Mouse (Mus musculus) spleen, adult 2 months (tissue): ENCODE results near the gene Adrb1. TPM values are rescaled to one million over a fixed set of nuclear protein-coding genes. Genes with fewer than 3 reads are reported as not detected.
"Not testable (repeated sequence)": the region's sequence is repeated elsewhere in the genome, so short reads cannot be mapped to it uniquely, and the experiment has no call there.

Experiments used
- DNase-seq, 2 experiments: peaks; one replicate each; pipeline versions ENCODE4 v3.0.0 to v3.0.0-alpha.2; 2012 to 2021; ENCODE audit warnings: low spot score in 2 of 2, low read depth in 1 of 2
- H3K27ac ChIP-seq: fragments of 200-500 bp; 2 replicates; pipeline ENCODE4 v1.5.1; 2012; ENCODE audit warnings: low read length, inconsistent platforms; ENCODE audit not compliant: insufficient read depth
- H3K27me3 ChIP-seq: fragments of 200-500 bp; 2 replicates; pipeline ENCODE4 v1.6.1; 2012; ENCODE audit warnings: mild to moderate bottlenecking, moderate library complexity, low read length, inconsistent platforms; ENCODE audit not compliant: control insufficient read depth, insufficient read depth
- H3K36me3 ChIP-seq: fragments of 200-500 bp; 2 replicates; pipeline ENCODE4 v1.6.1; 2012; ENCODE audit warnings: mild to moderate bottlenecking, low read length, inconsistent platforms; ENCODE audit not compliant: control insufficient read depth, insufficient read depth
- H3K4me1 ChIP-seq: fragments of 200-500 bp; 2 replicates; pipeline ENCODE4 v1.6.1; 2011; ENCODE audit warnings: inconsistent platforms; ENCODE audit not compliant: control insufficient read depth, insufficient read depth, insufficient read length
- H3K4me3 ChIP-seq: fragments of 200-500 bp; 2 replicates; pipeline ENCODE4 v1.5.1; 2011; ENCODE audit warnings: mild to moderate bottlenecking, inconsistent platforms; ENCODE audit not compliant: insufficient read depth, insufficient read length; ENCODE audit errors: extremely low read depth
- CTCF ChIP-seq: fragments of 200-500 bp; IDR thresholded peaks from 2 replicates; pipeline ENCODE4 v1.5.1; 2011; ENCODE audit warnings: mild to moderate bottlenecking, inconsistent platforms; ENCODE audit not compliant: insufficient read depth, insufficient read length, insufficient replicate concordance; ENCODE audit errors: extremely low read depth
- POLR2A ChIP-seq: fragments of 200-500 bp; IDR thresholded peaks from 2 replicates; pipeline ENCODE4 v1.6.1; 2011; ENCODE audit warnings: low read depth, low read length, inconsistent platforms
- WGBS: fragments of 180-500 bp; shearing (Covaris S2); methylation state at CpG from one replicate; pipeline ENCODE4 v1.1.7; 2018; 5-methylcytosine and 5-hydroxymethylcytosine counted together
- polyA plus RNA-seq: library from polyadenylated mRNA; depleted of rRNA; stranded (reverse); fragments of >200 nt; gene quantifications from 2 replicates; pipeline ENCODE4 v1.2.3, GENCODE M21; 2012

Gene Adrb1
- polyA plus RNA-seq, 1 experiment, result 7.7 TPM

DNA sequence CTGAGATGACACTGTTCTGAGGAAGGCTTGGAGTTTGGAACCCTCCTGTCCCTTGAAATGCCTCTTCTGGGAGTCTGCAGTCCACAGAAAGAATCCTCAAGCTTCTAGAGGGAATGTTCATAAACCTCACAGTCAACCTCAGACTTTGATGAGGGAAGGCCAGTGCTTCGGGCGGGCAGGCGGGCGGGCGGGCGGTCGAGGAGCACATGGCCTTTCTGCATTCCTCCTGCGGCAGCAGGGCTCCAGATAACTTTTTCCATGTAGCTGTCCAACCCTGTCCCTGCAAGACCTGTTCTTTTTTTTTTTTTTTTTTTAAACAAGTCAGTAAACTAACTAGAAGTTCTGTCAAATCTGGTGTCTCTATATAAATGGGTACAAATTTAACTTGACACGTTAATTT, 24.6 kb downstream of the Adrb1 start:
- no peak for TF ChIP-seq CTCF
- TF ChIP-seq POLR2A, result no peak
- Histone ChIP-seq H3K27me3 (no peaks in the 10 kb centered on the region), H3K27ac (no peak overlapping the region), H3K4me3 (no peak overlapping the region), H3K4me1 (no peaks in the 10 kb centered on the region), H3K36me3 (no peaks in the 10 kb centered on the region)
- 96% methylated on average over 9 of the region's 9 CpGs for WGBS
- no peak for DNase-seq

DNA sequence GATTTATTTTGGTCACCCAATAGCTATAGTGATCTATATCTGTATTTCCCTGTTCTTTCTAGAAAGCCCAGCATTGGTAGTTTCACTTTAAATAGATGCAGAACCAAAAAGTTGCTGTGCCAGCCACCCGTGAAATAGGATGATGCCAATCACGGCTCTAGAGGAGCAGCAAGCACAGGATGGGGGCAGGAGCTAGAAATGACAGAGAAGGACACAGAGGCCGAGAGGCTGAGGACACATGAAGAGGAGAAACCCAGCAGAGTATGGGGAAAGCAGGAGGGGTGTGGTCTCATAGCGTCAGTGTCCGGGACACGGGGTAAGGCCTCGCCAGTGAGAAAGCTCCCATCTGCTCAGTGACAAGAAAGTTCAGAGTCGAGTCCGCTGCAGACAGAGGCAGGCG, 25.9 kb downstream of the Adrb1 start:
- Histone ChIP-seq H3K4me3 (no peak overlapping the region), H3K27me3 (no peaks in the 10 kb centered on the region), H3K27ac (no peak overlapping the region), H3K36me3 (no peaks in the 10 kb centered on the region), H3K4me1 (no peaks in the 10 kb centered on the region)
- DNase-seq, result no peak
- WGBS, result 82% methylated on average over 10 of the region's 10 CpGs
- no peak for TF ChIP-seq POLR2A
- no peak for TF ChIP-seq CTCF

DNA sequence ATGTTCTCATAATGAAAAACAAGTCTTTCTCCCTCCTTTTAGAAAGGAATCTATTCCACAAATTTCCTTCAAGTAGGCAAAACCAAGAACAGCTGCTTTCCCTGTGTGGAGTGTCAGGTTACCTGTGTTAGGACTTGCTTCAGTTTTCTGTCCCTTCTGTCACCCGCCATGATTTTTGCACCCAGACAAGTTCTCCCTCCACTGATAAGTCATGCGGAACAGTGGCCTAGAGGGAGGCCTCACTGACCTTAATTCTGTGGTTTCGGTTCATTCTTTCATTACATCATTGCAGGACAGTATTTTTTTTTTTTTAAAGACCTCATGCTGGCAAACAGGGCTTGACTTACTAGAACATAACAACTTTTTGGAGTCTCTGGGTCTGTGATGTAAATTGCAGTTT, 27.3 kb downstream of the Adrb1 start:
- WGBS, result 63% methylated on average over 3 of the region's 3 CpGs
- no peak for DNase-seq
- TF ChIP-seq CTCF (no peak), POLR2A (no peak)
- Histone ChIP-seq H3K4me3 (no peak overlapping the region), H3K27me3 (no peaks in the 10 kb centered on the region), H3K36me3 (no peaks in the 10 kb centered on the region), H3K4me1 (no peaks in the 10 kb centered on the region), H3K27ac (no peak overlapping the region)

DNA sequence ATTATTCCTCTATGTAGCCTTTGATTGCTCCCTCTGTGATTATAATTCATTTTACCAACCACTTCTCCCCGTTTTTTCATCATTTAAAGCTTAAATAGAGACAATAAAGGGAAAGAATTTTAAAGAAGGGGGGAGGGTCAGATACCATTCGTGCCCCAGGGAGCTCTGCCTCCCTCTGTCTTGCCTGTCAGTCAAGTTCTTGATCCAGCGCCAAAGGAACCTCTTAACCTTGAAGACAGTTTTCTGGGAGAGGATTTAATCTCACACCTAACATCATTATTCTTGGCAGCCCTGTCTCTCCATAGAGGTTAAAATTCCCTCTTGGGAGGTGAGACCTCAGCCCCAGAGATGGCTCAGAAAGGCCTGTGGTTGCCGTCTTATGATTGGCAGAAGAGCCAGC, 28.7 kb downstream of the Adrb1 start:
- no peak overlapping the region for H3K4me3 ChIP-seq
- H3K4me1 ChIP-seq, result no peaks in the 10 kb centered on the region
- H3K27me3 ChIP-seq, result no peaks in the 10 kb centered on the region
- no peak for DNase-seq
- no peaks in the 10 kb centered on the region for H3K36me3 ChIP-seq
- 76% methylated on average over 4 of the region's 4 CpGs for WGBS
- TF ChIP-seq POLR2A, result no peak
- TF ChIP-seq CTCF, result no peak
- no peak overlapping the region for H3K27ac ChIP-seq

DNA sequence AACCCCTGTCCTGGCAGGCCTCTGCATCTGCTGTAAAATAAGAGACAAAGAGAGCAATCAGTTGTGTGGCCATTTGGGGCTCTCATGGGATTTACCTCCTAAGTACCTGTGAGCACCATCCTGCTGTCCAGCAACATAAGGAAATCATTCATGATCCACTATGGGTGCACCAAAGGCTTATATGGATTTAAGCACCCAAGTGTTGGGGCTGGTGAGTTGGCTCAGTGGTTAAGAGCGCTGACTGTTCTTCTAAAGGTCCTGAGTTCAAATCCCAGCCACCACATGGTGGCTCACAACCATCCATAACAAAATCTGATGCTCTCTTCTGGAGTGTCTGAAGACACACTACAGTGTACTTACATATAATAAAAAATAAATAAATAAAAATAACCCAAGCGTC, 32.5 kb downstream of the Adrb1 start:
- H3K4me1 ChIP-seq, H3K27me3 ChIP-seq, H3K4me3 ChIP-seq, H3K27ac ChIP-seq, DNase-seq, H3K36me3 ChIP-seq: not testable (repeated sequence)
- WGBS, result 94% methylated on average over 2 of the region's 2 CpGs

DNA sequence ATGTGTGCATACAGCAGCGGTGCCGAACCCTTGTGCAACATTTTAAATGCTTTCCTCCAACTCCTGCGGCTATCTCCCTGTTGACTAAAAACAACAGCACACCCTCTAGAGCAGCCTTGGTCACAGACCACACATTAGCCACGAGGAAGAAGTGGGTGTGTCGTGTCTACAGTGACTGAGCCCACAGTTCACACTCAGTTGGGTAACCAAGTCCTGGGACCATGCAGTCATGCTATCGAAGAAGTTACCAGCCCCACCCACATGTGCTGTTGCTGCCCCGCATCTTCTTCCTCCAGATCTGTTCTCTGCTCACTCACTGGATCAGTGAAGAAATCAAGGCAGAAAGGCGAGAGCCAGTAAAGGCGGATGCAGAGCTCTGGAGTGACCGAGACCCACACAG, 34.4 kb downstream of the Adrb1 start:
- H3K4me3 ChIP-seq, result no peak overlapping the region
- H3K36me3 ChIP-seq, result no peaks in the 10 kb centered on the region
- 58% methylated on average over 10 of the region's 10 CpGs for WGBS
- peaks cover 10% of the 10 kb centered on the region; the same call in 1 of the 2 replicates for H3K4me1 ChIP-seq
- no peak for TF ChIP-seq CTCF
- no peak for TF ChIP-seq POLR2A
- no peak overlapping the region for H3K27ac ChIP-seq
- no peak for DNase-seq
- no peaks in the 10 kb centered on the region for H3K27me3 ChIP-seq

DNA sequence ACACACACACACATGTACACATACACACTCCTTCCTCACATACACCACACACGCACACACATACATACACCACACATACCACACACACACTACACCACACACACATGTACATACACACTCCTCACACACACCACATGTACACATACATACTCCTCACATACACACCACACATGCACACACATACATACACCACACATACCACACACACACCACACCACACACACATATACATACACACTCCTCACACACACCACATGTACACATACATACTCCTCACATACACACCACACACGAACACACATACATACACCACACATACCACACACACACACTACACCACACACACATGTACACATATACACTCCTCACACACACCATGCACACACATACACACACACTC, 36.3 kb downstream of the Adrb1 start:
- WGBS, result 92% methylated on average over 2 of the region's 2 CpGs
- H3K27me3 ChIP-seq, result no peaks in the 10 kb centered on the region
- H3K36me3 ChIP-seq, result no peaks in the 10 kb centered on the region
- no peak for TF ChIP-seq POLR2A
- TF ChIP-seq CTCF, result no peak
- no peak overlapping the region for H3K27ac ChIP-seq
- H3K4me1 ChIP-seq, result peaks cover 10% of the 10 kb centered on the region; the same call in 1 of the 2 replicates
- no peak for DNase-seq
- H3K4me3 ChIP-seq, result no peak overlapping the region

DNA sequence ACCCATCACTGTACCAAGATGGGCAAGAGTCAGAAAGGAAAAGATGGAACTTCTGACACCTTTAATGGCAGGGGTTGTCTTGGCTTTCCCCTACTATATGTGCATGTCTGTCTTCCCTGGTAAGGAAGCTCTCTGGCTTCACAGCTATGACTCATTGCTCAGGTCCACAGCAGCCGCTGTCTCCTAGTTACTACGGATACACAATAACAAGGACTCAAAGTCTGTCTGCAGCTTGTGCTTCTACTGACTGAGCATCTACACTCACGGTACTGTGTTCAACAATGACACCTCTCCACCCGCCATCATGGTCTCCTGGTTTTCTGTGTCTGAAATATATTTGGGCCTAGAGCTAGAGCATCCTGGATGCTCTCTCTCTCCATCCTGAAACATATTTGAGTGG, 37.7 kb downstream of the Adrb1 start:
- H3K4me3 ChIP-seq, result no peak overlapping the region
- TF ChIP-seq CTCF (no peak), POLR2A (no peak)
- H3K4me1 ChIP-seq, result peaks cover 10% of the 10 kb centered on the region; the same call in 1 of the 2 replicates
- H3K27me3 ChIP-seq, result no peaks in the 10 kb centered on the region
- no peak overlapping the region for H3K27ac ChIP-seq
- H3K36me3 ChIP-seq, result no peaks in the 10 kb centered on the region
- 80% methylated on average over 4 of the region's 4 CpGs for WGBS
- DNase-seq, result no peak
